Mouse (Mus musculus) E14TG2a.4 (cell line): Measurements from ENCODE around the gene Cfap157.

Experiments used
- CTCF ChIP-seq: conservative IDR thresholded peaks from 2 replicates; pipeline ENCODE4 v1.5.1; 2014; ENCODE audit warnings: low read length
- NANOG ChIP-seq: IDR thresholded peaks from 2 replicates; pipeline ENCODE4 v1.6.1; 2014; ENCODE audit warnings: borderline replicate concordance, low read length, mixed read lengths
- POU5F1 ChIP-seq: IDR thresholded peaks from 2 replicates; pipeline ENCODE4 v1.6.1; 2014; ENCODE audit warnings: low read length, borderline replicate concordance

DNA sequence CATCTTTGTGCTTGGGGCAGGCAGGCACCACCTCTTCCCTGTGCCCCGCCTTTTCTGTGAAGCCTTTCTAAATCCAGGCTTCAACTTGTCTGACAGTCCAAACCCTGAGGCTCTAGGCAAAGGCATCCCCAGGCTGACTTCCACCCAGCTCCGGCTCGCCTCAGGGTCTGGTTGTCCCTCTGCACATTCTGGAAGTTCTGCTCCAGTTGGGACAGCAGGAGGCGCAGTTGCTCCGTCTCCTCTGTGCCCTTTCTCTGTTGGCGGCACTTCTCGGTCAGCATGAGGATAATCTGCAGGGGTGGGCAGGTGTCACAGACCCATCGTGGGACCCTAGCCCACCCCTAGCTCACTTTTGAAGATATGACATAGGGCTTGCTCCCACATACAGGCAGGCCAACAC is 5.1 kb downstream of the Cfap157 start:
- TF ChIP-seq CTCF (peak; percentile 65), NANOG (no peak), POU5F1 (no peak)
